Mouse (Mus musculus) subcutaneous adipose tissue, adult 2 months (tissue): Measurements from ENCODE around the gene Pax9. TPM values are rescaled to one million over a fixed set of nuclear protein-coding genes. Genes with fewer than 3 reads are reported as not detected.

Source experiments
- polyA plus RNA-seq: library from polyadenylated mRNA; depleted of rRNA; stranded (reverse); fragments of >200 nt; gene quantifications from 2 replicates; pipeline ENCODE4 v1.2.3, GENCODE M21; 2012; ENCODE audit warnings: low replicate concordance; rRNA removed

The Pax9 gene
- not detected in 2 replicates for polyA plus RNA-seq

DNA sequence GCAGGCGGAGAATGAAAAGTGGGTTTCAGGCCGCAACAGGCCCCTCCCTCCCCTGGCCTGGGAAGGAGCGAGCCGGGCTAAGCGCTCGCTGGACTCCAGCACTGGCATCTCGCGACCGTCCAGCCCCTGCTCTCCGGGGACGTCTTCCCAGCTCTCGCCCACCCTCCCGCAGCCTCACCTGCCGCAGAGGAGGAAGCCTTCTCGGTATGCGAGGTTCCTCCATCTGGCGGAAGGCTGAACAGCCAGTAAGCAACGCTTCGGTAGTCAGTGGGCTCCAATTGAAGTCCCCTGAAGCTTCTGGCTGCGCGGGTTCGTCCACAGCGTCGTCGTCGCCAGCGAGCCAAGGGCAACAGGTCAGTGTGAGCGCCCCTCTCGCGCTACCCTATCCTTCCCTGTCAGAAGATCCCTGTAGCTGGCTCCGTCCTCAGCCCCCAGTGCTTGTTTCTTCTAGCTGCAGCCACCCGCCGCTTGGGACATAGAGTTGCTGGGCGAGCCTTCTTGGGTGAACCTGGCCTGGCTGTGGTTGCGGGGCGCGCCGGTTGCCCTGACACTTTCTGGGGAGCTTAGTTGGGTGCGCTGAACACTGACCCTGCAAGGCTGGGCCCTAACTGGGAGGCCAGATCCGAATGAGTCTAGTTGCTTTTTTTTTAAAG lies at the start of gene Pax9:
Gene Pax9 (plus strand): TSS at position 341 of the 653 bp plus-strand sequence.

Other genes starting within 250 kb of the Pax9 start
- gene Nkx2-1, start 154.9 kb upstream of the Pax9 start, polyA plus RNA-seq: not detected in 2 replicates
- 0.30 TPM in 1 of 2 replicates, not detected in the other for gene Nkx2-9, start 78.5 kb upstream of the Pax9 start, polyA plus RNA-seq